ENCODE assay signal across 9 mouse cellular contexts in the genomic region with DNA sequence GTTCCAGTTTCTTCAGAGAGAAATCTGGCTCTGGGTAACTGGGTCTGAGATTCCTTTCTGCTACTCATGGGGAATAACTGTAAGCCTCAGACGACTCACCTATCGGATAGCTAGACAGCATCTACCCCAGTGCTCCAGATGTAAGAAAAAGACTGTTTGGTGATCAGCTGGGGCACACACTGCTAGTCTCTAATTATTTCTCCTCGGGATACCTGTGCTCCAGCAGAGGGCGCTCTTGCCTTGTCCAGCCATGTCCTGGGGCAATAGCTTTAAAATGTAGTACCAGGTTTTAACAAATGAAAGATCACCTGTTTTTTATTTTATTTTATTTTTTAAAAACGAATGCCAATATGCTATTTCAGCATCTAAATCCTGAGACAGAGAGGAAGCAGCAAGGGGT. TPM values are rescaled to one million over a fixed set of nuclear protein-coding genes. Genes with fewer than 3 reads are reported as not detected.
DNase-seq lines count a peak whose midpoint lies in the region; ATAC-seq lines count a peak whose summit lies in the region.
"Had no signal": no experiment of that assay in that cellular context is flagged by ENCODE, and none has a peak within 500 bp of the region (broad histone marks: within the 10 kb centered on the region; RNA-seq: fewer than 3 reads in every experiment).

No protein-coding gene starts in this region.

- H3K4me3 ChIP-seq in brown adipose tissue, adult 24 weeks (ENCODE audit: insufficient read depth, low read depth, low read length), result no peak overlapping the region
- H3K4me3 ChIP-seq in forebrain, embryonic 11.5 days (ENCODE audit: low read depth, low read length), result no peak overlapping the region
- H3K4me3 ChIP-seq: lung, embryonic 15.5 days had no signal

- peak; percentile 58; the same call in 1 of the 2 replicates for ATAC-seq in forebrain, embryonic 11.5 days (replicated peaks; ENCODE audit: low FRiP score)

- H3K4me2 ChIP-seq in forebrain, embryonic 11.5 days (ENCODE audit: low read depth, low read length, severe bottlenecking), result no peak overlapping the region
- H3K4me2 ChIP-seq: lung, embryonic 15.5 days had no signal

- peaks cover 3% of the 10 kb centered on the region; the same call in 1 of the 2 replicates for H3K4me1 ChIP-seq in brown adipose tissue, adult 24 weeks (ENCODE audit: control insufficient read depth, insufficient read depth, insufficient read length, low read length)
- peaks cover 9% of the 10 kb centered on the region for H3K4me1 ChIP-seq in forebrain, embryonic 11.5 days (replicated peaks; ENCODE audit: control insufficient read depth, insufficient read depth, low read length)
- H3K4me1 ChIP-seq: lung, embryonic 15.5 days had no signal

- H3K27ac ChIP-seq in brown adipose tissue, adult 24 weeks (replicated peaks; ENCODE audit: low read depth, low read length), result 0 out of 2 replicates have a peak overlapping the region, but pooled peaks have one; percentile 25
- H3K27ac ChIP-seq in forebrain, embryonic 11.5 days (ENCODE audit: low read depth, low read length), result no peak overlapping the region
- H3K27ac ChIP-seq: lung, embryonic 15.5 days had no signal

- H3K9ac ChIP-seq in forebrain, embryonic 11.5 days (ENCODE audit: low read length), result no peak overlapping the region
- H3K9ac ChIP-seq: lung, embryonic 15.5 days had no signal

- DNase-seq in MN1 (ENCODE audit: low spot score), result peak; percentile 79
- DNase-seq in forebrain, embryonic 11.5 days (ENCODE audit: low spot score), result peak; percentile 86
- DNase-seq in heart, postnatal 25 days (ENCODE audit: low spot score), result peak; percentile 50
- peak; percentile 42 to 84 for DNase-seq in layer of hippocampus, adult 8-10 months (ENCODE audit: low spot score in 2 of 2)
- DNase-seq in lung, postnatal 25 days (ENCODE audit: low spot score), result peak; percentile 79
- peak; percentile 88 for DNase-seq in right cerebral cortex, postnatal 14 days
- peak; percentile 86 for DNase-seq in urinary bladder, postnatal 14 days (ENCODE audit: low spot score)

- WGBS in forebrain, embryonic 11.5 days, result 4% methylated on average over 5 of the region's 5 CpGs

- intact Hi-C loops in heart, postnatal 25 days (cut with DNase I), result loop anchor here (1.0 to 5.0 kb wide), 4 partner anchors 40 to 338 kb away; no protein-coding TSS in a partner anchor

- H3K27me3 ChIP-seq in forebrain, embryonic 11.5 days (ENCODE audit: control insufficient read depth, insufficient read depth, low read length), result no peaks in the 10 kb centered on the region
- H3K27me3 ChIP-seq: lung, embryonic 15.5 days had no signal

- H3K9me3 ChIP-seq in forebrain, embryonic 11.5 days (ENCODE audit: control insufficient read depth, low read length), result no peaks in the 10 kb centered on the region
- H3K9me3 ChIP-seq: lung, embryonic 15.5 days had no signal

- no peaks in the 10 kb centered on the region for H3K36me3 ChIP-seq in forebrain, embryonic 11.5 days (ENCODE audit: control insufficient read depth, insufficient read depth, low read length)
- H3K36me3 ChIP-seq: lung, embryonic 15.5 days had no signal

RNA-seq across cellular contexts. Expression of a gene that starts 22.0 kb away (rescaled TPM):
- polyA plus RNA-seq in brown adipose tissue, adult 24 weeks (2012; ENCODE audit: insufficient read depth, insufficient read length, missing spikeins), result 34.8 and 39.7 TPM in 2 replicates
- 0.95 and 0.96 TPM in 2 replicates for polyA plus RNA-seq in forebrain, embryonic 11.5 days (2014; fragmentation: Nextera tagmentation; extraction: Ambion mirVana)
- total RNA-seq in heart, postnatal 25 days (2021), result 10 to 100 TPM; 25.2 to 29.6 TPM
- 10 to 100 TPM; 51.2 to 60.3 (median 54.6) TPM for total RNA-seq in layer of hippocampus, adult 8-10 months (2022)

RNA-seq across cellular contexts. Expression of a gene that starts 22.5 kb away (rescaled TPM):
- polyA plus RNA-seq in brown adipose tissue, adult 24 weeks (2012; ENCODE audit: insufficient read depth, insufficient read length, missing spikeins), result 0.91 TPM in 1 of 2 replicates, not detected in the other
- polyA plus RNA-seq in forebrain, embryonic 11.5 days (2014; fragmentation: Nextera tagmentation; extraction: Ambion mirVana), result not detected in 2 replicates
- not detected for total RNA-seq in heart, postnatal 25 days (2021)
- not detected for total RNA-seq in layer of hippocampus, adult 8-10 months (2022)

RNA-seq across cellular contexts. Expression of a gene that starts 46.4 kb away (rescaled TPM):
- 57.0 and 62.7 TPM in 2 replicates for polyA plus RNA-seq in brown adipose tissue, adult 24 weeks (2012; ENCODE audit: insufficient read depth, insufficient read length, missing spikeins)
- 61.3 and 65.2 TPM in 2 replicates for polyA plus RNA-seq in forebrain, embryonic 11.5 days (2014; fragmentation: Nextera tagmentation; extraction: Ambion mirVana)
- 10 to 100 TPM; 51.4 to 52.3 TPM for total RNA-seq in heart, postnatal 25 days (2021)
- 10 to 100 TPM; 64.8 to 79.1 (median 69.7) TPM for total RNA-seq in layer of hippocampus, adult 8-10 months (2022)
